Mouse (Mus musculus): ENCODE measurements around the gene Tvp23a.

- TF ChIP-seq POLR2A (IDR thresholded peaks at IDR 0.05; ENCODE audit: insufficient read depth, low read depth, low read length) (no peak), CTCF (IDR thresholded peaks at IDR 0.05) (no peak), EP300 (IDR thresholded peaks at IDR 0.05; ENCODE audit: insufficient read depth, low read depth, low read length) (no peak)
These were observed 26.6 kb downstream of the Tvp23a start for GRCm38 (mm10) chr16:10420447-10421054.
